Mouse (Mus musculus): ENCODE measurements around the gene Trpm7. TPM values are rescaled to one million over a fixed set of nuclear protein-coding genes. Genes with fewer than 3 reads are reported as not detected.

Gene Trpm7
- total and polyA plus RNA-seq, 2 experiments from 2014 or later = 23.6 TPM

DNA sequence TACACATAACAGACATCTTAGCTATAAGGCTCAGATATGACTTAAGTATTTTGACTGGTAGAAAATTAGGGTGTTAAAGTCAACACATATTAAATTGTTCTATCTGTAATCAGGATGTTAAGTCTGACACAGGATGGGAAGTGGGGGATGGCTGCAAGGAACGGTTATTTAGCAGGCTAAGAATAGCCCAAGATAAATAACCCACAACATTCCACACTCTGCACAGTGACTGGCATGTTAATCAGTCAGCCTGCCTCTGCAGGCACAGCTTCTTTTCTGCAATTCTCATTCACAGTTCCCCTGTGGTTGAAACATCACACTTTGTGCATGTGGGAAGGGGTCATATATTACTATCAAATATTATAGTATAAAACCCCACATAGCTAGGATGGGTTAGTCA, 60.2 kb downstream of the Trpm7 start:
- H3K4me3 ChIP-seq (ENCODE audit: low read depth, low read length) = no peak overlapping the region
- H3K4me2 ChIP-seq (ENCODE audit: low read depth, low read length, poor library complexity, severe bottlenecking) = no peak overlapping the region
- no peak overlapping the region for H3K27ac ChIP-seq (ENCODE audit: low read depth, low read length)
- no peaks in the 10 kb centered on the region for H3K27me3 ChIP-seq (ENCODE audit: insufficient read depth, low read length)
- WGBS = 39% methylated on average over 1 of the region's 1 CpGs
- no peak for TF ChIP-seq CTCF (IDR thresholded peaks at IDR 0.05)
- H3K9ac ChIP-seq (replicated peaks; ENCODE audit: low read length, poor library complexity, severe bottlenecking) = no peak overlapping the region
- H3K36me3 ChIP-seq (ENCODE audit: insufficient read depth, low read length) = peaks cover 35% of the 10 kb centered on the region
- no peaks in the 10 kb centered on the region for H3K9me3 ChIP-seq (ENCODE audit: low read length)
- H3K4me1 ChIP-seq (ENCODE audit: insufficient read depth, low read length) = no peaks in the 10 kb centered on the region
- ATAC-seq (ENCODE audit: low FRiP score) (no peak), DNase-seq (ENCODE audit: low spot score) (no peak)

DNA sequence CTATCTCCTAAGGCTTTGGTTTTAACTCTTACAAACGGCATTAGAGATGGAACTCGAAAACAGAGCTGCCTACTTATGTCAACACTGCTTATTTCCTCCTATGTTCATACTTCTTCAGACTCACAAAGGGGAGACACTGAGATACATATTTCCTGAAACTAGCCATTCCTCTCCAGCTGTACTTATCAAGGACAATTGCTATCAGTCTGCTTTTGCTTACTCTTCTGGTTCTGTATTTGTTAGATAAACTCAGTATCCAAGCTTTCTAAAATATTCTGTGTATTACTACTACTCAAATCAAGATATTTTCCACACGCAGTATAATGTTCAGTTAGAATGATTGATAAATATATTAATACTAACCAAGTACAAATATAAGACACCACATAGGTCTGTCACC, 74.0 kb downstream of the Trpm7 start:
- Histone ChIP-seq H3K4me3 (ENCODE audit: low read depth, low read length) (no peak overlapping the region), H3K4me1 (ENCODE audit: insufficient read depth, low read length) (no peaks in the 10 kb centered on the region), H3K27ac (ENCODE audit: low read depth, low read length) (no peak overlapping the region), H3K27me3 (ENCODE audit: insufficient read depth, low read length) (no peaks in the 10 kb centered on the region), H3K9ac (replicated peaks; ENCODE audit: low read length, poor library complexity, severe bottlenecking) (no peak overlapping the region), H3K36me3 (ENCODE audit: insufficient read depth, low read length) (peaks cover 22% of the 10 kb centered on the region), H3K9me3 (ENCODE audit: low read length) (no peaks in the 10 kb centered on the region), H3K4me2 (ENCODE audit: low read depth, low read length, poor library complexity, severe bottlenecking) (no peak overlapping the region)
- WGBS = 96% methylated on average over 3 of the region's 3 CpGs
- no peak for ATAC-seq (ENCODE audit: low FRiP score)
- DNase-seq (ENCODE audit: low spot score) = no peak
- TF ChIP-seq CTCF (IDR thresholded peaks at IDR 0.05) = no peak

DNA sequence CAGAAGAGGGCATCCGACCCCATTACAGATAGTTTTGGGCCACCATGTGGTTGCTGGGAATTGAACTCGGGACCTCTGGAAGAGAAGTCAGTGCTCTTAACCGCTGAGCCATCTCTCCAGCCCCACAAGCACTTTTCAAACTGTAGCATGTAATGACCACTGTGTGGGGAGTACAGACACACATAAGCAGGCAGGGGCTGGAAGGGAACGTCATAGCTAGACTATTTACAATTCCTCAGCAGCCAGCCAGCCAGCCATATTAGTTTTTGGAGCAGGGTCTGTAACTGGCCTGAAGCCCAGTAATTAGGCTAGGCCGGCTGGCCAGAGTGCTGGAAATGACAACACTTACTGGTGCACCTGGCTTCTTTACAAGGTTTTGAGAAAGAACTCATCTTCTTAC, 77.6 kb downstream of the Trpm7 start:
- H3K9me3 ChIP-seq (ENCODE audit: low read length) = no peaks in the 10 kb centered on the region
- H3K27ac ChIP-seq (ENCODE audit: low read depth, low read length) = no peak overlapping the region
- no peak overlapping the region for H3K9ac ChIP-seq (replicated peaks; ENCODE audit: low read length, poor library complexity, severe bottlenecking)
- H3K4me2 ChIP-seq (ENCODE audit: low read depth, low read length, poor library complexity, severe bottlenecking) = no peak overlapping the region
- no peaks in the 10 kb centered on the region for H3K27me3 ChIP-seq (ENCODE audit: insufficient read depth, low read length)
- no peaks in the 10 kb centered on the region for H3K4me1 ChIP-seq (ENCODE audit: insufficient read depth, low read length)
- TF ChIP-seq CTCF (IDR thresholded peaks at IDR 0.05) = no peak
- DNase-seq (ENCODE audit: low spot score) (no peak), ATAC-seq (ENCODE audit: low FRiP score) (no peak)
- WGBS = 86% methylated on average over 5 of the region's 5 CpGs
- H3K4me3 ChIP-seq (ENCODE audit: low read depth, low read length) = no peak overlapping the region
- peaks cover 40% of the 10 kb centered on the region for H3K36me3 ChIP-seq (ENCODE audit: insufficient read depth, low read length)

DNA sequence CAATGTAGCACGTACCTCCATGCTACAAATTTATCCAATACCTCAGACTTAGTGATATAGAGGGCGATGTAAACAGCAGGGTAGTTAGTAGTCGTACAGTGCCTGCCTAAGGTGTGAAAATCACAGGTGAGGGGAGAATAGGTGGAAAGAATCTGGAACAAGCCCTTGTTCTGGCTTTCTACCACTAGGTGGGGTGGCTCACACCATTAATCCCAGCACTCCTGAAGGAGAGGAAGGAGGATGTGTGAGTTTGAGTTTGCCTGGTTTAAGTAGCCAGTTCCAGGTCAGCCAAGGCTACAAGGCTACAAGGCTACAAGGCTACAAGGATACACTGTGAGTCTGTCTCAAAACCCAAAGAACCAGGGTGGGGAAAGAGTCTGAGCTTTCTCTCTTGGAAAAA, 80.3 kb downstream of the Trpm7 start:
- DNase-seq (ENCODE audit: low spot score) (no peak), ATAC-seq (ENCODE audit: low FRiP score) (no peak)
- peak; percentile 54 for TF ChIP-seq CTCF (IDR thresholded peaks at IDR 0.05)
- no peak overlapping the region for H3K27ac ChIP-seq (ENCODE audit: low read depth, low read length)
- H3K4me2 ChIP-seq (ENCODE audit: low read depth, low read length, poor library complexity, severe bottlenecking) = no peak overlapping the region
- no peaks in the 10 kb centered on the region for H3K9me3 ChIP-seq (ENCODE audit: low read length)
- no peak overlapping the region for H3K4me3 ChIP-seq (ENCODE audit: low read depth, low read length)
- 87% methylated on average over 3 of the region's 3 CpGs for WGBS
- H3K27me3 ChIP-seq (ENCODE audit: insufficient read depth, low read length) = no peaks in the 10 kb centered on the region
- H3K4me1 ChIP-seq (ENCODE audit: insufficient read depth, low read length) = no peaks in the 10 kb centered on the region
- H3K9ac ChIP-seq (replicated peaks; ENCODE audit: low read length, poor library complexity, severe bottlenecking) = no peak overlapping the region
- H3K36me3 ChIP-seq (ENCODE audit: insufficient read depth, low read length) = peaks cover 45% of the 10 kb centered on the region

DNA sequence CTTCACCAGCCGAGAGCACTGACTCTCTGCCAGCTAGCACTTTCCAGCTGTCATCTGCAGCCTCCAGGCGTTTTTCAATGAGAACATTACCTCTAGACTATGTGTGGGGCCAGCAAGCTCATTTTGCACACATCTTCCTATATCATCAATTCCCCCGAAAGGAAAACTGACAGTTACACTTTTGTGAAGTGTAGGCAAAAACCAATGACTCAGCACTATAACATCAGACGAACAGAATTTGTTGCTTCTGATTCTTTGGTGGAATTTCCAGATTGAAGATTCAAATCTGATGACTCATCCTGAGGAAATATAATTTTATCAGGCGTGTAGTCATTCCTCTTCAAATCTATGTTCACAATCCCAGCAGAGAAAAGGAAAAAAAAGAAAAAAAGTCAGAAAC, 83.4 kb downstream of the Trpm7 start:
- Histone ChIP-seq H3K36me3 (ENCODE audit: insufficient read depth, low read length) (peaks cover 41% of the 10 kb centered on the region), H3K27ac (ENCODE audit: low read depth, low read length) (no peak overlapping the region), H3K4me1 (ENCODE audit: insufficient read depth, low read length) (no peaks in the 10 kb centered on the region), H3K9ac (replicated peaks; ENCODE audit: low read length, poor library complexity, severe bottlenecking) (no peak overlapping the region), H3K4me3 (ENCODE audit: low read depth, low read length) (no peak overlapping the region), H3K4me2 (ENCODE audit: low read depth, low read length, poor library complexity, severe bottlenecking) (no peak overlapping the region), H3K9me3 (ENCODE audit: low read length) (no peaks in the 10 kb centered on the region), H3K27me3 (ENCODE audit: insufficient read depth, low read length) (no peaks in the 10 kb centered on the region)
- 81% methylated on average over 5 of the region's 5 CpGs for WGBS
- no peak for TF ChIP-seq CTCF (IDR thresholded peaks at IDR 0.05)
- DNase-seq (ENCODE audit: low spot score) (no peak), ATAC-seq (ENCODE audit: low FRiP score) (no peak)

DNA sequence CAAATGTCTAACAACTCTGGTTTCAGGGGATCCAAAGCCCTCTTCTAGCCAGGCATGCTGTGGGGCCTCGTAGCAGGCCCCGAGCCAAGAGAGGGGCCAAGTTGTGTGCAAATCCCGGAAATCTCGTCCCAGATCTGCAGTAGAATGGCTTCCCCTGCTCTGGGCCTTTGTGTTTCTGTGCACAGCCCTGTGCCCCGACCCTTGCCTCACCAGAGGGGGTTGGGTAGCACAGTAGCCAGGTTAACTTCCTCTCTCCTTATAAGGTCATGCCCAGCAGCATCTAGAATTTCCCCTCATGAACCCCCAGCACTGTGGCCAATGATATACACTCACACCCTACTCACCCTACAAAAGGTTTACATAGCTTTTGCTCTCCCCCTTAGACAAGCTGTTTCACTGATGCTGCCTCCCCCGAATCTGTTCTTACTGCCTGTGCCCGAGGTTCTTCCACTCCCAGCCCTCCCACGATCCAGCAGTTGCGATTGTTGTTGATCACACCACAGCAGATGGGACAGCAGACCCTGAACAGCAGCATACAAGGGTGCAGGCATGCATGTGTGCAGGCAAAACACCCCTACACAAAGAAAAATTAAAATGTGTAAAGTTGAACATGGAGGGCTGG, 88.2 kb downstream of the Trpm7 start:
- no peaks in the 10 kb centered on the region for H3K9me3 ChIP-seq (ENCODE audit: low read length)
- no peak overlapping the region for H3K9ac ChIP-seq (replicated peaks; ENCODE audit: low read length, poor library complexity, severe bottlenecking)
- no peak overlapping the region for H3K4me3 ChIP-seq (ENCODE audit: low read depth, low read length)
- H3K27ac ChIP-seq (ENCODE audit: low read depth, low read length) = no peak overlapping the region
- WGBS = 50% methylated on average over 9 of the region's 9 CpGs
- no peak overlapping the region for H3K4me2 ChIP-seq (ENCODE audit: low read depth, low read length, poor library complexity, severe bottlenecking)
- no peak for ATAC-seq (ENCODE audit: low FRiP score)
- H3K36me3 ChIP-seq (ENCODE audit: insufficient read depth, low read length) = peaks cover 16% of the 10 kb centered on the region
- H3K4me1 ChIP-seq (ENCODE audit: insufficient read depth, low read length) = no peaks in the 10 kb centered on the region
- DNase-seq (ENCODE audit: low spot score) = no peak
- H3K27me3 ChIP-seq (ENCODE audit: insufficient read depth, low read length) = no peaks in the 10 kb centered on the region
- no peak for TF ChIP-seq CTCF (IDR thresholded peaks at IDR 0.05)

All from midbrain, postnatal 0 days (tissue).